15 mouse cellular contexts compared by ENCODE assay signal in genomic region chr9:58206013-58206412, GRCm38 (mm10). TPM values are rescaled to one million over a fixed set of nuclear protein-coding genes. Genes with fewer than 3 reads are reported as not detected.
DNase-seq lines count a peak whose midpoint lies in the region; TF ChIP-seq lines count a peak whose summit lies in the region.
"Had no signal": no experiment of that assay in that cellular context is flagged by ENCODE, and none has a peak within 500 bp of the region (broad histone marks: within the 10 kb centered on the region; RNA-seq: fewer than 3 reads in every experiment).

No protein-coding gene starts in this region.

- intact Hi-C loops in gastrocnemius, adult 2 months (cut with DNase I), result no loop called here

- no peak overlapping the region for H3K4me3 ChIP-seq in gastrocnemius, adult 2 months
- H3K4me3 ChIP-seq: embryonic facial prominence, embryonic 15.5 days had no signal

- no peak for TF ChIP-seq CTCF in gastrocnemius, adult 2 months (IDR thresholded peaks at IDR 0.05)

- peak; percentile 2 for DNase-seq in gastrocnemius, adult 2 months
- DNase-seq in gastrocnemius, postnatal 25 days, result no peak
- peak; percentile 3 for DNase-seq in right cerebral cortex, postnatal 14 days
- no peak for DNase-seq in right cerebral cortex, postnatal 4 days
- DNase-seq in layer of hippocampus, postnatal 10 days (ENCODE audit: low spot score in 2 of 2), result peak; percentile 38 to 57
- DNase-seq in urinary bladder, adult 18-20 months (ENCODE audit: low spot score in 2 of 2), result no peak
- DNase-seq in lung, postnatal 10 days, result no peak
- DNase-seq: cerebellum, adult 11 months; kidney, adult 18-20 months; kidney, postnatal 25 days; right cerebral cortex, adult 18-20 months; thymus, postnatal 25 days had no signal

- H3K27ac ChIP-seq in gastrocnemius, adult 2 months, result no peak overlapping the region
- H3K27ac ChIP-seq: embryonic facial prominence, embryonic 15.5 days; stomach, postnatal 0 days had no signal

RNA-seq across cellular contexts. Expression of gene Islr2, which starts 1.9 kb away (rescaled TPM):
- 1 to 10 TPM; 2.6 to 3.3 TPM for total RNA-seq in gastrocnemius, adult 2 months (2021)
- 1 to 10 TPM; 4.2 to 4.6 TPM for total RNA-seq in gastrocnemius, postnatal 25 days (2021)
- 100 to 1,000 TPM; 231 to 269 TPM for total RNA-seq in layer of hippocampus, postnatal 10 days (2021)
- total RNA-seq: monocyte, adult 5-6 weeks had no signal

RNA-seq across cellular contexts. Expression of gene Islr, which starts 1.9 kb away (rescaled TPM):
- 10 to 100 TPM; 11.9 to 26.1 TPM for total RNA-seq in gastrocnemius, adult 2 months (2021)
- total RNA-seq in gastrocnemius, postnatal 25 days (2021), result 10 to 100 TPM; 29.4 to 35.7 TPM
- total RNA-seq in layer of hippocampus, postnatal 10 days (2021), result 10 to 100 TPM; 16.4 to 18.1 TPM
- total RNA-seq: monocyte, adult 5-6 weeks had no signal

RNA-seq across cellular contexts. Expression of gene Pml, which starts 43.6 kb away (rescaled TPM):
- total RNA-seq in gastrocnemius, adult 2 months (2021), result 1 to 10 TPM; 4.1 to 4.5 TPM
- 1 to 10 TPM; 3.5 to 4.6 TPM for total RNA-seq in gastrocnemius, postnatal 25 days (2021)
- 1 to 10 TPM; 7.3 to 9.1 TPM for total RNA-seq in layer of hippocampus, postnatal 10 days (2021)

RNA-seq across cellular contexts. Expression of gene Stoml1, which starts 47.0 kb away (rescaled TPM):
- 1 to 10 TPM; 6.8 to 7.3 TPM for total RNA-seq in gastrocnemius, adult 2 months (2021)
- total RNA-seq in gastrocnemius, postnatal 25 days (2021), result 1 to 10 TPM; 6.5 to 8.8 TPM
- 10 to 100 TPM; 77.5 to 80.5 TPM for total RNA-seq in layer of hippocampus, postnatal 10 days (2021)

Comparison
In these comparisons a context has a peak if more than half of its experiments do, and no peak if none do; other contexts are left out.
1. DNase-seq: peak in gastrocnemius, adult 2 months (single experiment), right cerebral cortex, postnatal 14 days (single experiment) and layer of hippocampus, postnatal 10 days (2 of 2); none in gastrocnemius, postnatal 25 days (single experiment), right cerebral cortex, postnatal 4 days (single experiment), urinary bladder, adult 18-20 months (0 of 2) and lung, postnatal 10 days (single experiment).
2. RNA of gene Islr2, which starts 1.9 kb away (total RNA-seq): 231 to 269 TPM in layer of hippocampus, postnatal 10 days; 4.2 to 4.6 TPM in gastrocnemius, postnatal 25 days and 2.6 to 3.3 TPM in gastrocnemius, adult 2 months; every median in the first group is over 10 times any median in the second.